Comparison of ENCODE assay signal across 8 mouse cellular contexts in the genomic region with DNA sequence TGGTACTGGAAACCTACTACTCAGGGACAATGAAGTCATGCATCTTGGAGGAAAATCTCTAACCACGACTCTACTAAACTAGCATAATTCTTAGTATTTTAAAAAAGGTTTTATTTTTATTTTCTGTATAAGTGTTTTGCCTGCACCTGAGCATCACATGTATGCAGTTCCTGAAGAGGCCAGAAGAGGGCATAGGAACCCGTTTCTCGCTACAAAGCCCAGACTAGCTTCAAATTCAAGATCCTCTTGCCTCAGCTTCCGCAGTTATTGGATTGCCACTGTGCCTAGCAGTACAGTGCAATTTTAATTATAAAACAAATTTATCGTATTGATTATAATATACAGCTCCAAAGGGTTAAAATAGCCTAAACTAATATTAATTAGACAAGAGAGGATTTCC. TPM values are rescaled to one million over a fixed set of nuclear protein-coding genes. Genes with fewer than 3 reads are reported as not detected.
DNase-seq lines count a peak whose midpoint lies in the region; ATAC-seq and TF ChIP-seq lines count a peak whose summit lies in the region.

No protein-coding gene starts in this region.

- no peak overlapping the region for H3K27ac ChIP-seq in gastrocnemius, adult 2 months
- H3K27ac ChIP-seq in thymus, adult 2 months (ENCODE audit: control insufficient read depth, insufficient read depth, low read length), result no peak overlapping the region
- H3K27ac ChIP-seq in cortical plate, adult 2 months (ENCODE audit: insufficient read depth, low read length), result no peak overlapping the region
- H3K27ac ChIP-seq in kidney, embryonic 14.5 days (ENCODE audit: low read depth, low read length), result no peak overlapping the region

- DNase-seq in gastrocnemius, adult 2 months, result peak; percentile 29
- no peak for DNase-seq in gastrocnemius, postnatal 14 days
- DNase-seq in thymus, adult 2 months, result peak; percentile 41
- no peak for DNase-seq in thymus, adult 18-20 months
- no peak for DNase-seq in frontal cortex, postnatal 10 days (ENCODE audit: low spot score in 2 of 2)

- H3K36me3 ChIP-seq in thymus, adult 2 months (ENCODE audit: control insufficient read depth, insufficient read depth, low read length), result no peaks in the 10 kb centered on the region
- no peaks in the 10 kb centered on the region for H3K36me3 ChIP-seq in kidney, embryonic 14.5 days (ENCODE audit: control insufficient read depth, insufficient read depth, low read length)

- intact Hi-C loops in gastrocnemius, adult 2 months (cut with DNase I), result loop anchor here (2.0 to 10.0 kb wide), 2 partner anchors 139 to 221 kb away; no protein-coding TSS in a partner anchor
- intact Hi-C loops in gastrocnemius, postnatal 14 days (cut with DNase I; ENCODE audit: low total_unique reads), result no loop called here

- no peak overlapping the region for H3K9ac ChIP-seq in kidney, embryonic 14.5 days (ENCODE audit: low read depth, low read length)

- WGBS in thymus, adult 2 months, result 17% methylated on average over 5 of the region's 5 CpGs
- 15% methylated on average over 5 of the region's 5 CpGs for WGBS in kidney, embryonic 14.5 days

- ATAC-seq in kidney, embryonic 14.5 days (ENCODE audit: low FRiP score, low TSS enrichment), result peak; percentile 60; the same call in 1 of the 2 replicates
- peak; percentile 78 for ATAC-seq in monocyte, adult 5-6 weeks (replicated peaks; ENCODE audit: insufficient number of reproducible peaks, low FRiP score, low TSS enrichment, poor library complexity, severe bottlenecking)

- H3K9me3 ChIP-seq in kidney, embryonic 14.5 days (ENCODE audit: control insufficient read depth, low read length), result no peaks in the 10 kb centered on the region

- no peak overlapping the region for H3K4me2 ChIP-seq in kidney, embryonic 14.5 days (replicated peaks; ENCODE audit: low read depth, low read length)

- H3K4me1 ChIP-seq in thymus, adult 2 months (replicated peaks; ENCODE audit: control insufficient read depth, insufficient read depth, low read length), result no peaks in the 10 kb centered on the region
- no peaks in the 10 kb centered on the region for H3K4me1 ChIP-seq in cortical plate, adult 2 months (ENCODE audit: control insufficient read depth, insufficient read depth, low read length)
- no peaks in the 10 kb centered on the region for H3K4me1 ChIP-seq in kidney, embryonic 14.5 days (ENCODE audit: control insufficient read depth, insufficient read depth, low read length)

- no peak overlapping the region for H3K4me3 ChIP-seq in gastrocnemius, adult 2 months
- no peak overlapping the region for H3K4me3 ChIP-seq in thymus, adult 2 months (ENCODE audit: control insufficient read depth, insufficient read depth, low read length)
- H3K4me3 ChIP-seq in cortical plate, adult 2 months (ENCODE audit: insufficient read depth, low read length), result no peak overlapping the region
- H3K4me3 ChIP-seq in kidney, embryonic 14.5 days (ENCODE audit: low read length), result no peak overlapping the region

- no peaks in the 10 kb centered on the region for H3K27me3 ChIP-seq in thymus, adult 2 months (ENCODE audit: control insufficient read depth, insufficient read depth, low read length)
- H3K27me3 ChIP-seq in kidney, embryonic 14.5 days (ENCODE audit: control insufficient read depth, insufficient read depth, low read length), result no peaks in the 10 kb centered on the region

- TF ChIP-seq CTCF in gastrocnemius, adult 2 months (IDR thresholded peaks at IDR 0.05), result peak; percentile 75
- no peak for TF ChIP-seq CTCF in thymus, adult 2 months (IDR thresholded peaks at IDR 0.05; ENCODE audit: borderline replicate concordance, control insufficient read depth, extremely low read depth, insufficient read depth, low read length, poor library complexity)
- peak; percentile 59 for TF ChIP-seq CTCF in cortical plate, adult 2 months (IDR thresholded peaks at IDR 0.05; ENCODE audit: extremely low read depth, insufficient read depth, low read length)

- no peak for TF ChIP-seq POLR2A in thymus, adult 2 months (IDR thresholded peaks at IDR 0.05; ENCODE audit: control insufficient read depth, extremely low read depth, insufficient read depth, low read length, poor library complexity)
- TF ChIP-seq POLR2A in cortical plate, adult 2 months (IDR thresholded peaks at IDR 0.05; ENCODE audit: extremely low read depth, insufficient read depth, low read length), result no peak

RNA-seq across cellular contexts. Expression of gene Map4k5, which starts 31.0 kb away (rescaled TPM):
- total RNA-seq in gastrocnemius, adult 2 months (2021), result 10 to 100 TPM; 22.9 to 25.9 TPM
- total RNA-seq in gastrocnemius, postnatal 14 days (2021), result 10 to 100 TPM; 20.3 to 21.3 TPM
- 11.3 and 17.1 TPM in 2 replicates for polyA plus RNA-seq in thymus, adult 2 months (2012; rRNA removed)
- 25.3 and 25.9 TPM in 2 replicates for polyA plus RNA-seq in cortical plate, adult 2 months (2012; rRNA removed)
- 22.3 and 45.1 TPM in 2 replicates for polyA plus RNA-seq in kidney, embryonic 14.5 days (2014; fragmentation: Nextera tagmentation; extraction: Ambion mirVana)
- total RNA-seq in monocyte, adult 5-6 weeks (2017), result 41.3 to 64.2 TPM (median 51.0 TPM) in 3 replicates

RNA-seq across cellular contexts. Expression of gene Atl1, which starts 31.6 kb away (rescaled TPM):
- 1 to 10 TPM; 2.1 to 2.2 TPM for total RNA-seq in gastrocnemius, adult 2 months (2021)
- total RNA-seq in gastrocnemius, postnatal 14 days (2021), result 1 to 10 TPM; 1.3 to 2.7 TPM
- polyA plus RNA-seq in thymus, adult 2 months (2012; rRNA removed), result 0.75 and 0.91 TPM in 2 replicates
- 108 and 119 TPM in 2 replicates for polyA plus RNA-seq in cortical plate, adult 2 months (2012; rRNA removed)
- polyA plus RNA-seq in kidney, embryonic 14.5 days (2014; fragmentation: Nextera tagmentation; extraction: Ambion mirVana), result 3.3 and 4.8 TPM in 2 replicates
- total RNA-seq in monocyte, adult 5-6 weeks (2017), result 0.85 to 2.1 TPM (median 1.1 TPM) in 3 replicates

Comparison
In these comparisons a context has a peak if more than half of its experiments do, and no peak if none do; other contexts are left out.
1. DNase-seq: peak in gastrocnemius, adult 2 months (single experiment) and thymus, adult 2 months (single experiment); none in gastrocnemius, postnatal 14 days (single experiment), thymus, adult 18-20 months (0 of 2) and frontal cortex, postnatal 10 days (0 of 2).